Mouse (Mus musculus): Measurements from ENCODE around the gene Lrrc17. TPM values are rescaled to one million over a fixed set of nuclear protein-coding genes. Genes with fewer than 3 reads are reported as not detected.

Lrrc17 gene
- polyA plus RNA-seq, 1 experiment from 2014 or later, result 42.8 TPM

DNA sequence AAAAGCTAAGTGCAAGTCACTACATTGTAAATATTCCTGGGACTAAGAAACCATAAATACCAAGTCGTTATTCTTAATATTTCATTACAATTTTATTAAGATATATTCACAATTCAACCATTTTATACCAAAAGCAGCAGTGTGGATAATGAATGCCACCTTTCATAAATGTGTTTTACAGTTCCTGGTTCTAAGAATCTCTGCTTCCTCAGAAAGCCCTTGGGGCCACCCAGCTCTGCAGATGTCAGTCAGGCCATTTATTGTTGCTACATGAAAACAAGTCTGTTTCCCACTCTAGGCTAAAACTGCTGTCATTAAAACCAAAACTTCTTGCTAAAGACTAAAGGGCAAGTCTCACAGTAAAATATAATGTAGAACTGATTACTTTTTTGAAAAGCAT is 24.4 kb downstream of the Lrrc17 start:
- Histone ChIP-seq H3K36me3 (replicated peaks; ENCODE audit: control insufficient read depth, insufficient read depth, low read depth, low read length) (no peaks in the 10 kb centered on the region), H3K4me3 (ENCODE audit: low read depth, low read length) (no peak overlapping the region), H3K4me1 (ENCODE audit: control insufficient read depth, insufficient read depth, low read length) (no peaks in the 10 kb centered on the region), H3K9me3 (replicated peaks; ENCODE audit: control insufficient read depth, low read length) (no peaks in the 10 kb centered on the region), H3K4me2 (ENCODE audit: low read depth, low read length) (no peak overlapping the region), H3K27ac (replicated peaks; ENCODE audit: low read depth, low read length) (no peak overlapping the region), H3K27me3 (ENCODE audit: control insufficient read depth, insufficient read depth, low read length) (no peaks in the 10 kb centered on the region), H3K9ac (replicated peaks; ENCODE audit: low read length) (no peak overlapping the region)
- ATAC-seq (replicated peaks; ENCODE audit: insufficient number of reproducible peaks, low FRiP score, low TSS enrichment, low read depth) (no peak), DNase-seq (ENCODE audit: low spot score) (peak; percentile 11)
- WGBS, result 68% methylated on average over 1 of the region's 1 CpGs

DNA sequence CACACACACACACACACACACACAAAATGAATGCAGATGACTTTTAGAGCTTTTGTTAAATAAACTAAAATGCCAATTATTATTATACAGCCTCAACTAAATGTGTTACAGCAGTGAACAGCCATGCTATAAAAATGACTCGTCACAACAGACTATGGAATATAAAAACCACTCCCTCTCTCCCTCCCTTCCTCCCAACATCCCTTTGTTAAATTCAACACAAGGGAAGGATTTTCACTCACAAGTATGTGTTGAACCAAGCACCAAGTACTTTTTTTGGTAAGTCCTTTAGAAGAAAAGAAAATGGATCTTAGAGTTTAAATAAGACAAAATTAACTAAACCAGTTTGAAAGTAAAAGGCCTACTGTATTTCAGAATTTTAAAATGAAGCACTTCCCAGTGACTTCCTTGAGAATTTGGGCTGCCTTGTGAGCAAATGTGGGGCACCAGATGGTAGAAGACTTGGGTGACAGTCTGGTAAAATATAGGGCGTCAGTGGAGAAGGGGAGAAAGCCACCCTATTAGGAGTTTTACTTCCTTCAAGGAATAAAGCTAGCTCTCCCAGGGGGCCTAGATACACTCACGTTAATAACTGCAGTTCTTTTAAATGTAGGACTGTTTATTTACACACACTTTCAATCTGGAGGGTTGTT is 29.5 kb downstream of the Lrrc17 start:
- WGBS, result 71% methylated on average over 3 of the region's 3 CpGs
- no peak for DNase-seq (ENCODE audit: low spot score)
- no peak for ATAC-seq (replicated peaks; ENCODE audit: insufficient number of reproducible peaks, low FRiP score, low TSS enrichment, low read depth)
- H3K4me1 ChIP-seq (ENCODE audit: control insufficient read depth, insufficient read depth, low read length), result no peaks in the 10 kb centered on the region
- no peak overlapping the region for H3K4me2 ChIP-seq (ENCODE audit: low read depth, low read length)
- H3K9me3 ChIP-seq (replicated peaks; ENCODE audit: control insufficient read depth, low read length), result no peaks in the 10 kb centered on the region
- H3K36me3 ChIP-seq (replicated peaks; ENCODE audit: control insufficient read depth, insufficient read depth, low read depth, low read length), result no peaks in the 10 kb centered on the region; the same call in 1 of the 2 replicates
- no peak overlapping the region for H3K27ac ChIP-seq (replicated peaks; ENCODE audit: low read depth, low read length)
- H3K9ac ChIP-seq (replicated peaks; ENCODE audit: low read length), result no peak overlapping the region
- H3K4me3 ChIP-seq (ENCODE audit: low read depth, low read length), result no peak overlapping the region
- H3K27me3 ChIP-seq (ENCODE audit: control insufficient read depth, insufficient read depth, low read length), result no peaks in the 10 kb centered on the region

DNA sequence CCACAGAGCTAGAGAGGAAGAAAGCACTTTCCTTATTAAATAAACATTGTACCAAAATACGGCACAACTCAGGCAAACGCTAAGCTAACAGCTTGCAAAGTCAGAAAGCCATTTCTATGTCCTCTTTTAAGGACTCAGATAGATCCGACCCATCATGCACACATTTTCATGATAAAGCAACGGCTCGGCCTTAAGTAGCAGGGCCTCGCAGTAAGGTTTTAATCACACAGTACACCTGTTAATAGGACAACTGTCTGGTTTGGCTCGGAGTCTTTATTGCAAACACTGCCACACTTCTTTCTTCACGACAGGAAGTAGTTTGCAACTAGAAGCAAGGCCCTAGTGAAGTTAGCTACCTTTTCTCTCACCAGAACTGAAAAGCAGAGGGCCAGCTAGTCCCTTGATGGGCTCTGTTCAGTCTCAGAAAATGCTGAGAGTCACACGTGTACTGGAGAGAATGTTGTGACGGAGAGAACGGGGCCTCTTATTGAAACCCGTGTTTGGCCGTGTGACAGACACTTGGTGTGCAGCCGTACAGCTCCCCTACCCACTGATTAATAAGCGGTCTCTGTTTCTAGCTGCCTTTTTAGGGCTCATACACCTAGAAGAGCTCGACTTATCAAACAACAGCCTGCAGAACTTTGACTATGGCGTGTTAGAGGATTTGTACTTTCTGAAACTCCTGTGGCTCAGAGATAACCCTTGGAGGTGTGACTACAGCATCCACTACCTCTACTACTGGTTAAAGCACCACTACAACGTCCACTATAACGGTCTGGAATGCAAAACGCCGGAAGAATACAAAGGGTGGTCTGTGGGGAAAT is 31.2 kb downstream of the Lrrc17 start:
- Histone ChIP-seq H3K4me1 (ENCODE audit: control insufficient read depth, insufficient read depth, low read length) (no peaks in the 10 kb centered on the region), H3K4me3 (ENCODE audit: low read depth, low read length) (no peak overlapping the region)
- no peak for ATAC-seq (replicated peaks; ENCODE audit: insufficient number of reproducible peaks, low FRiP score, low TSS enrichment, low read depth)

DNA sequence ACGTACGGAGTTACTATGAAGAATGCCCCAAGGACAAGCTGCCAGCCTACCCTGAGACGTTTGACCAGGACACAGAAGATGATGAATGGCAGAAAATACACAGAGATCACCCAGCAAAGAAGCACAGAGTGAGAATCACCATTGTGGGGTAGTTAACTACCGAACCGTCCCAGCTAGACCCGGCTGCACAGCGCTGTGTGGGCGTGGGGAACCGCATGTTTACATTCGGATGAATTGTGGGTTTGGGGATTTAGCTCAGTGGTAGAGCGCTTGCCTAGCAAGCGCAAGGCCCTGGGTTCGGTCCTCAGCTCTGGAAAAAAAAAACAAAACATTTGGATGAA is 31.8 kb downstream of the Lrrc17 start:
- no peaks in the 10 kb centered on the region; the same call in 1 of the 2 replicates for H3K36me3 ChIP-seq (replicated peaks; ENCODE audit: control insufficient read depth, insufficient read depth, low read depth, low read length)
- no peaks in the 10 kb centered on the region for H3K9me3 ChIP-seq (replicated peaks; ENCODE audit: control insufficient read depth, low read length)

More for the DNA sequence above, 31.2 kb downstream of the Lrrc17 start:
- Histone ChIP-seq H3K9me3 (replicated peaks; ENCODE audit: control insufficient read depth, low read length) (no peaks in the 10 kb centered on the region), H3K27me3 (ENCODE audit: control insufficient read depth, insufficient read depth, low read length) (no peaks in the 10 kb centered on the region), H3K27ac (replicated peaks; ENCODE audit: low read depth, low read length) (no peak overlapping the region), H3K9ac (replicated peaks; ENCODE audit: low read length) (no peak overlapping the region), H3K4me2 (ENCODE audit: low read depth, low read length) (no peak overlapping the region), H3K36me3 (replicated peaks; ENCODE audit: control insufficient read depth, insufficient read depth, low read depth, low read length) (no peaks in the 10 kb centered on the region; the same call in 1 of the 2 replicates)
- WGBS, result 72% methylated on average over 21 of the region's 21 CpGs
- no peak for DNase-seq (ENCODE audit: low spot score)

GRCm38 (mm10) chr5:21578136-21578535 is 34.8 kb downstream of the Lrrc17 start:
- Histone ChIP-seq H3K4me2 (ENCODE audit: low read depth, low read length) (no peak overlapping the region), H3K27me3 (ENCODE audit: control insufficient read depth, insufficient read depth, low read length) (no peaks in the 10 kb centered on the region), H3K27ac (replicated peaks; ENCODE audit: low read depth, low read length) (no peak overlapping the region), H3K36me3 (replicated peaks; ENCODE audit: control insufficient read depth, insufficient read depth, low read depth, low read length) (no peaks in the 10 kb centered on the region; the same call in 1 of the 2 replicates), H3K4me3 (ENCODE audit: low read depth, low read length) (no peak overlapping the region), H3K9ac (replicated peaks; ENCODE audit: low read length) (no peak overlapping the region), H3K9me3 (replicated peaks; ENCODE audit: control insufficient read depth, low read length) (no peaks in the 10 kb centered on the region), H3K4me1 (ENCODE audit: control insufficient read depth, insufficient read depth, low read length) (no peaks in the 10 kb centered on the region)
- ATAC-seq (replicated peaks; ENCODE audit: insufficient number of reproducible peaks, low FRiP score, low TSS enrichment, low read depth) (no peak), DNase-seq (ENCODE audit: low spot score) (no peak)
- 86% methylated on average over 3 of the region's 3 CpGs for WGBS

More for the DNA sequence above, 31.8 kb downstream of the Lrrc17 start:
- Histone ChIP-seq H3K4me1 (ENCODE audit: control insufficient read depth, insufficient read depth, low read length) (no peaks in the 10 kb centered on the region), H3K27me3 (ENCODE audit: control insufficient read depth, insufficient read depth, low read length) (no peaks in the 10 kb centered on the region), H3K9ac (replicated peaks; ENCODE audit: low read length) (no peak overlapping the region), H3K27ac (replicated peaks; ENCODE audit: low read depth, low read length) (no peak overlapping the region), H3K4me3 (ENCODE audit: low read depth, low read length) (no peak overlapping the region), H3K4me2 (ENCODE audit: low read depth, low read length) (no peak overlapping the region)
- WGBS, result 74% methylated on average over 13 of the region's 13 CpGs
- DNase-seq (ENCODE audit: low spot score) (no peak), ATAC-seq (replicated peaks; ENCODE audit: insufficient number of reproducible peaks, low FRiP score, low TSS enrichment, low read depth) (no peak)

GRCm38 (mm10) chr5:21586763-21587162 is 43.4 kb downstream of the Lrrc17 start:
- WGBS, result 57% methylated on average over 6 of the region's 6 CpGs
- no peak overlapping the region for H3K4me2 ChIP-seq (ENCODE audit: low read depth, low read length)
- H3K27me3 ChIP-seq (ENCODE audit: control insufficient read depth, insufficient read depth, low read length), result no peaks in the 10 kb centered on the region
- peak; percentile 74 for DNase-seq (ENCODE audit: low spot score)
- no peak overlapping the region for H3K4me3 ChIP-seq (ENCODE audit: low read depth, low read length)
- H3K4me1 ChIP-seq (ENCODE audit: control insufficient read depth, insufficient read depth, low read length), result no peaks in the 10 kb centered on the region
- ATAC-seq (replicated peaks; ENCODE audit: insufficient number of reproducible peaks, low FRiP score, low TSS enrichment, low read depth), result 0 out of 2 replicates have a peak, but pooled peaks have one; percentile 34
- no peak overlapping the region for H3K9ac ChIP-seq (replicated peaks; ENCODE audit: low read length)
- no peak overlapping the region for H3K27ac ChIP-seq (replicated peaks; ENCODE audit: low read depth, low read length)
- no peaks in the 10 kb centered on the region for H3K36me3 ChIP-seq (replicated peaks; ENCODE audit: control insufficient read depth, insufficient read depth, low read depth, low read length)
- no peaks in the 10 kb centered on the region for H3K9me3 ChIP-seq (replicated peaks; ENCODE audit: control insufficient read depth, low read length)

GRCm38 (mm10) chr5:21587683-21588082 is 44.3 kb downstream of the Lrrc17 start:
- Histone ChIP-seq H3K27me3 (ENCODE audit: control insufficient read depth, insufficient read depth, low read length) (no peaks in the 10 kb centered on the region), H3K9me3 (replicated peaks; ENCODE audit: control insufficient read depth, low read length) (no peaks in the 10 kb centered on the region), H3K9ac (replicated peaks; ENCODE audit: low read length) (no peak overlapping the region), H3K4me1 (ENCODE audit: control insufficient read depth, insufficient read depth, low read length) (no peaks in the 10 kb centered on the region), H3K27ac (replicated peaks; ENCODE audit: low read depth, low read length) (no peak overlapping the region), H3K36me3 (replicated peaks; ENCODE audit: control insufficient read depth, insufficient read depth, low read depth, low read length) (no peaks in the 10 kb centered on the region), H3K4me3 (ENCODE audit: low read depth, low read length) (no peak overlapping the region), H3K4me2 (ENCODE audit: low read depth, low read length) (no peak overlapping the region)
- DNase-seq (ENCODE audit: low spot score), result no peak
- WGBS, result 77% methylated on average over 7 of the region's 7 CpGs
- no peak for ATAC-seq (replicated peaks; ENCODE audit: insufficient number of reproducible peaks, low FRiP score, low TSS enrichment, low read depth)

GRCm38 (mm10) chr5:21588220-21588619 is 44.9 kb downstream of the Lrrc17 start:
- no peak overlapping the region for H3K9ac ChIP-seq (replicated peaks; ENCODE audit: low read length)

More at GRCm38 (mm10) chr5:21588220-21588619, 44.9 kb downstream of the Lrrc17 start:
- Histone ChIP-seq H3K27ac (replicated peaks; ENCODE audit: low read depth, low read length) (no peak overlapping the region), H3K4me2 (ENCODE audit: low read depth, low read length) (no peak overlapping the region), H3K4me1 (ENCODE audit: control insufficient read depth, insufficient read depth, low read length) (no peaks in the 10 kb centered on the region), H3K27me3 (ENCODE audit: control insufficient read depth, insufficient read depth, low read length) (no peaks in the 10 kb centered on the region), H3K9me3 (replicated peaks; ENCODE audit: control insufficient read depth, low read length) (no peaks in the 10 kb centered on the region), H3K36me3 (replicated peaks; ENCODE audit: control insufficient read depth, insufficient read depth, low read depth, low read length) (no peaks in the 10 kb centered on the region), H3K4me3 (ENCODE audit: low read depth, low read length) (no peak overlapping the region)
- ATAC-seq (replicated peaks; ENCODE audit: insufficient number of reproducible peaks, low FRiP score, low TSS enrichment, low read depth) (no peak), DNase-seq (ENCODE audit: low spot score) (no peak)
- 77% methylated on average over 13 of the region's 13 CpGs for WGBS

All from embryonic facial prominence, embryonic 11.5 days (tissue).